Mouse (Mus musculus): ENCODE measurements around the gene Ctsa.

GRCm38 (mm10) chr2:164800252-164801004, 32.2 kb upstream of the Ctsa start:
- TF ChIP-seq POLR2A (IDR thresholded peaks at IDR 0.05; ENCODE audit: extremely low read depth, insufficient read depth, low read length) (no peak), CTCF (IDR thresholded peaks at IDR 0.05; ENCODE audit: low read depth, low read length) (no peak)

Measured in liver, adult 2 months (tissue).